Mouse (Mus musculus) olfactory bulb, adult 2 months (tissue): ENCODE data around the gene Ppl.

Source experiments
- CTCF ChIP-seq: fragments of 200-500 bp; IDR thresholded peaks from 2 replicates; pipeline ENCODE4 v1.5.1; 2012; ENCODE audit warnings: low read depth, mild to moderate bottlenecking, low read length, moderate library complexity; ENCODE audit not compliant: insufficient read depth
- POLR2A ChIP-seq: fragments of 200-500 bp; IDR thresholded peaks from 2 replicates; pipeline ENCODE4 v1.6.1; 2012; ENCODE audit warnings: mild to moderate bottlenecking, low read depth, low read length, moderate library complexity; ENCODE audit not compliant: insufficient read depth

GRCm38 (mm10) chr16:5157113-5157512 lies 24.9 kb upstream of the Ppl start:
- no peak for TF ChIP-seq CTCF
- no peak for TF ChIP-seq POLR2A
